17 mouse cellular contexts compared by ENCODE assay signal in genomic region chrX:132362832-132363231, GRCm38 (mm10).
"Had no signal": no experiment of that assay in that cellular context is flagged by ENCODE, and none has a peak within 500 bp of the region (broad histone marks: within the 10 kb centered on the region; RNA-seq: fewer than 3 reads in every experiment).

No protein-coding gene starts in this region.

- H3K4me3 ChIP-seq: midbrain, embryonic 15.5 days; myocyte; neural tube, embryonic 13.5 days; neural tube, embryonic 15.5 days had no signal

- ATAC-seq: midbrain, embryonic 15.5 days had no signal

- H3K9ac ChIP-seq: lung, embryonic 14.5 days; midbrain, embryonic 15.5 days; neural tube, embryonic 13.5 days; neural tube, embryonic 15.5 days had no signal

- H3K4me2 ChIP-seq: lung, embryonic 14.5 days; midbrain, embryonic 11.5 days; midbrain, embryonic 15.5 days; neural tube, embryonic 13.5 days; neural tube, embryonic 15.5 days had no signal

- H3K9me3 ChIP-seq: midbrain, embryonic 15.5 days; neural tube, embryonic 13.5 days; neural tube, embryonic 15.5 days had no signal

- H3K36me3 ChIP-seq: midbrain, embryonic 15.5 days; neural tube, embryonic 13.5 days; neural tube, embryonic 15.5 days had no signal

- H3K4me1 ChIP-seq: midbrain, embryonic 15.5 days; neural tube, embryonic 13.5 days; neural tube, embryonic 15.5 days had no signal

- H3K27ac ChIP-seq: midbrain, embryonic 15.5 days; neural tube, embryonic 13.5 days; neural tube, embryonic 15.5 days had no signal

- DNase-seq: lung, adult 18-20 months; lung, embryonic 14.5 days; lung, postnatal 10 days; lung, postnatal 4 days; retina, postnatal 1 day; right cerebral cortex, adult 18-20 months; right cerebral cortex, postnatal 25 days; right cerebral cortex, postnatal 4 days; spleen, adult 18-20 months; thymus, adult 18-20 months; thymus, postnatal 14 days; thymus, postnatal 36 days had no signal

- H3K27me3 ChIP-seq: midbrain, embryonic 15.5 days; neural tube, embryonic 13.5 days; neural tube, embryonic 15.5 days had no signal
